Mouse (Mus musculus): Measurements from ENCODE around the gene Gm19935.

Gene Gm19935

GRCm38 (mm10) chr8:90829825-90830224 is 12.6 kb upstream of the Gm19935 start:
- DNase-seq (ENCODE audit: low read depth, low spot score): no peak

- no peak for DNase-seq (ENCODE audit: low read depth, low spot score)
Measured at GRCm38 (mm10) chr8:90828987-90829740, 12.0 kb upstream of the Gm19935 start.

- peak; percentile 71 for DNase-seq (ENCODE audit: low read depth, low spot score)
Measured at GRCm38 (mm10) chr8:90828181-90828986, 11.2 kb upstream of the Gm19935 start, which contains the start of gene Chd9. Gene Chd9 (plus strand): TSS chr8:90828352.

- DNase-seq (ENCODE audit: low read depth, low spot score): no peak
Measured at GRCm38 (mm10) chr8:90825459-90825871, 8.3 kb upstream of the Gm19935 start.

- no peak for DNase-seq (ENCODE audit: low read depth, low spot score)
Measured at GRCm38 (mm10) chr8:90822443-90822842, 5.2 kb upstream of the Gm19935 start.

GRCm38 (mm10) chr8:90820321-90820696 is 3.1 kb upstream of the Gm19935 start:
- no peak for DNase-seq (ENCODE audit: low read depth, low spot score)

GRCm38 (mm10) chr8:90819561-90820320 is 2.5 kb upstream of the Gm19935 start:
- no peak for DNase-seq (ENCODE audit: low read depth, low spot score)

GRCm38 (mm10) chr8:90816061-90816882 is 921 bp downstream of the Gm19935 start:
- DNase-seq (ENCODE audit: low read depth, low spot score): no peak

- no peak for DNase-seq (ENCODE audit: low read depth, low spot score)
Measured at GRCm38 (mm10) chr8:90813602-90814320, 3.4 kb downstream of the Gm19935 start.

- DNase-seq (ENCODE audit: low read depth, low spot score): no peak
Measured at GRCm38 (mm10) chr8:90799473-90799872, 17.7 kb downstream of the Gm19935 start.

GRCm38 (mm10) chr8:90794990-90795861 is 22.0 kb downstream of the Gm19935 start:
- DNase-seq (ENCODE audit: low read depth, low spot score): no peak

- peak; percentile 54 for DNase-seq (ENCODE audit: low read depth, low spot score)
Measured at GRCm38 (mm10) chr8:90793710-90794109, 23.5 kb downstream of the Gm19935 start.

- DNase-seq (ENCODE audit: low read depth, low spot score): no peak
Measured at GRCm38 (mm10) chr8:90791616-90792015, 25.6 kb downstream of the Gm19935 start.

- no peak for DNase-seq (ENCODE audit: low read depth, low spot score)
Measured at GRCm38 (mm10) chr8:90769791-90770190, 47.4 kb downstream of the Gm19935 start.
